Mouse (Mus musculus) telencephalon, adult 2 months (tissue): ENCODE results near the gene Timm23.
"Not testable (repeated sequence)": the region's sequence is repeated elsewhere in the genome, so short reads cannot be mapped to it uniquely, and the experiment has no call there.

Source experiments
- DNase-seq: peaks from one replicate; pipeline ENCODE4 v3.0.0-alpha.2; 2011; ENCODE audit warnings: low read depth, low spot score

The Timm23 gene

GRCm38 (mm10) chr14:32201791-32202451 is at the start of gene Timm23, which contains the start of gene Parg:
Timm23 (minus strand) TSS chr14:32201898.
Parg (plus strand) TSS chr14:32201949.
- DNase-seq = peak; percentile 74

GRCm38 (mm10) chr14:32249616-32250015 is 47.9 kb upstream of the Timm23 start:
- DNase-seq = no peak

- no peak for DNase-seq
Observed at GRCm38 (mm10) chr14:32246019-32246418, 44.3 kb upstream of the Timm23 start.

- DNase-seq = peak; percentile 19
Observed at GRCm38 (mm10) chr14:32242401-32242800, 40.7 kb upstream of the Timm23 start.

- DNase-seq = peak; percentile 43
Observed at GRCm38 (mm10) chr14:32228996-32229395, 27.3 kb upstream of the Timm23 start.

- no peak for DNase-seq
Observed at GRCm38 (mm10) chr14:32226601-32227000, 24.9 kb upstream of the Timm23 start.

- DNase-seq = peak; percentile 8
Observed at GRCm38 (mm10) chr14:32201354-32201753, 344 bp downstream of the Timm23 start.

GRCm38 (mm10) chr14:32193557-32193956 is 8.1 kb downstream of the Timm23 start:
- DNase-seq = not testable (repeated sequence)

- DNase-seq = no peak
Observed at GRCm38 (mm10) chr14:32192437-32192836, 9.3 kb downstream of the Timm23 start.

- DNase-seq = no peak
Observed at GRCm38 (mm10) chr14:32191926-32192325, 9.8 kb downstream of the Timm23 start.

- DNase-seq = no peak
Observed at GRCm38 (mm10) chr14:32190627-32191391, 10.9 kb downstream of the Timm23 start.

GRCm38 (mm10) chr14:32183846-32184245 is 17.9 kb downstream of the Timm23 start:
- DNase-seq = no peak

GRCm38 (mm10) chr14:32180861-32181260 is 20.8 kb downstream of the Timm23 start:
- no peak for DNase-seq

GRCm38 (mm10) chr14:32179393-32180195 is 22.1 kb downstream of the Timm23 start:
- DNase-seq = no peak

- DNase-seq = not testable (repeated sequence)
Observed at GRCm38 (mm10) chr14:32176590-32176989, 25.1 kb downstream of the Timm23 start.

- DNase-seq = no peak
Observed at GRCm38 (mm10) chr14:32175310-32175709, 26.4 kb downstream of the Timm23 start.

GRCm38 (mm10) chr14:32170137-32170536 is 31.6 kb downstream of the Timm23 start:
- DNase-seq = no peak

GRCm38 (mm10) chr14:32168653-32169231 is 33.0 kb downstream of the Timm23 start:
- DNase-seq = no peak

- no peak for DNase-seq
Observed at GRCm38 (mm10) chr14:32167326-32167725, 34.4 kb downstream of the Timm23 start.

GRCm38 (mm10) chr14:32166840-32167239 is 34.9 kb downstream of the Timm23 start:
- no peak for DNase-seq

- DNase-seq = no peak
Observed at GRCm38 (mm10) chr14:32166062-32166441, 35.6 kb downstream of the Timm23 start.
